Mouse (Mus musculus) thymus, adult 2 months (tissue): ENCODE results near the gene Ikbip. TPM values are rescaled to one million over a fixed set of nuclear protein-coding genes. Genes with fewer than 3 reads are reported as not detected.
A peak's percentile ranks its signal among the peaks of the same experiment; 100 is the strongest.

Experiments
- DNase-seq: peaks from one replicate; pipeline ENCODE4 v3.0.0; 2021
- H3K27ac ChIP-seq: fragments of 200-500 bp; 2 replicates; pipeline ENCODE4 v1.5.1; 2012; ENCODE audit warnings: low read length, control low read depth; ENCODE audit not compliant: control insufficient read depth, insufficient read depth
- H3K27me3 ChIP-seq: fragments of 200-500 bp; 2 replicates; pipeline ENCODE4 v1.6.1; 2012; ENCODE audit warnings: mild to moderate bottlenecking, low read length, moderate library complexity, mixed read lengths; ENCODE audit not compliant: control insufficient read depth, insufficient read depth
- H3K36me3 ChIP-seq: fragments of 200-500 bp; 2 replicates; pipeline ENCODE4 v1.6.1; 2012; ENCODE audit warnings: mild to moderate bottlenecking, low read length, moderate library complexity; ENCODE audit not compliant: control insufficient read depth, insufficient read depth
- H3K4me1 ChIP-seq: fragments of 200-500 bp; replicated peaks from 2 replicates; pipeline ENCODE4 v1.6.1; 2012; ENCODE audit warnings: low read length; ENCODE audit not compliant: control insufficient read depth, insufficient read depth
- H3K4me3 ChIP-seq: fragments of 200-500 bp; 2 replicates; pipeline ENCODE4 v1.5.1; 2012; ENCODE audit warnings: mild to moderate bottlenecking, low read length, control low read depth, moderate library complexity; ENCODE audit not compliant: control insufficient read depth, insufficient read depth
- CTCF ChIP-seq: fragments of 200-500 bp; IDR thresholded peaks from 2 replicates; pipeline ENCODE4 v1.5.1; 2012; ENCODE audit warnings: mild to moderate bottlenecking, control low read depth, low read length, moderate library complexity, borderline replicate concordance; ENCODE audit not compliant: control insufficient read depth, poor library complexity, insufficient read depth; ENCODE audit errors: extremely low read depth
- POLR2A ChIP-seq: fragments of 200-500 bp; IDR thresholded peaks from 2 replicates; pipeline ENCODE4 v1.6.1; 2012; ENCODE audit warnings: mild to moderate bottlenecking, low read length, control low read depth, moderate library complexity; ENCODE audit not compliant: control insufficient read depth, poor library complexity, insufficient read depth; ENCODE audit errors: extremely low read depth
- WGBS: fragments of 180-500 bp; shearing (Covaris S2); methylation state at CpG from one replicate; pipeline ENCODE4 v1.1.7; 2018; 5-methylcytosine and 5-hydroxymethylcytosine counted together
- polyA plus RNA-seq: library from polyadenylated mRNA; depleted of rRNA; stranded (reverse); fragments of >200 nt; gene quantifications from 2 replicates; pipeline ENCODE4 v1.2.3, GENCODE M21; 2012; rRNA removed

The Ikbip gene
- polyA plus RNA-seq: 0.93 and 0.94 TPM in 2 replicates

DNA sequence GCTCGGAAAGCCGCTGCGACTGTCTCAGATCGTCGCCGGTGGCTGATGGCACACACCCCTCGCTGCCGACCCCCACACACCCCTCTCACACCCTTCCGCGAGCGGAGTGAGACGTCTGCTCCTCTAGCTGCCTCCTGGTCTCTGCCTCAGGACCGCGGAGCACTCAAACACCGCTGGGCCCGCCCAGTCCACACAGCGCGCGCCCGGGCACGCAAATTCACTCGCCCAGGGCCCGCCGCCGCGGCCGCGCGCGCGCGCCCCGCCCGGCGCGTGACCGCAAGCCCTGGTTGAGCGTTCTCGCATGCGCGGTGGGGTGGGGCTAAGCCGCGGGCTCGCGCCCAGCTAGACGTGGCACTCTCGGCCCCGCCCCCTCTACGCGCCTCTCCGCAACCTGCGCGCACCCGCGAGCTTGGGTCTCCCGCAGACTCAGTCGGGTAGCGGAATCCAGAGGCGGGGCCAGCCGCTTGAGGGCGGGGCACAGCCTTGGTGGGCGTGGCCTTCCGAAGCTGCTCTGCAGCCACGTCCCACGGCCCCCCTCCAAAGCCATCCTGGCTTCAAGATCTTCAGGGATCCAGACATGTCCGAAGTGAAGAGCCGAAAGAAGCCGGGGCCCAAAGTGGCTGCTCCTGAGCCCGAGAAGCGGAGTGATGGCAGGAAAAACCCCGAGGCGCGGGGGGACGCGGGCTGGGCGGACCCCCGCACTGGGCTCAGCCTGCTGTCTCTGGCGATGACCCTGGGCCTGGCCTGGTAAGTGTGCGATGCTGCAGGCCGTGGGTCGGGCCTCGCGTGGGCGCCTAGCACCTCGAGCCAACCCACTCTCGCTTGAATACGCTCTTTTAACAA lies at the start of gene Ikbip, which contains the start of gene Apaf1:
Gene Ikbip, plus strand, starts transcription at position 391 of the 843 bp plus-strand sequence.
Gene Apaf1, minus strand, starts transcription at position 221 of the 843 bp plus-strand sequence.
- DNase-seq: peak; percentile 100
- peak within 1 kb of the TSS; percentile 87 for H3K4me3 ChIP-seq
- H3K36me3 ChIP-seq: peaks cover 5% of the 10 kb centered on the region
- WGBS: under 1% methylated on average over 87 of the region's 87 CpGs
- H3K27ac ChIP-seq: peak within 1 kb of the TSS; percentile 18; the same call in 1 of the 2 replicates
- TF ChIP-seq CTCF (peak; percentile 63; the same call in 1 of the 2 replicates), POLR2A (peak; percentile 54; the same call in 1 of the 2 replicates)
- H3K4me1 ChIP-seq: peaks cover 3% of the 10 kb centered on the region; the same call in 1 of the 2 replicates
- H3K27me3 ChIP-seq: no peaks in the 10 kb centered on the region

DNA sequence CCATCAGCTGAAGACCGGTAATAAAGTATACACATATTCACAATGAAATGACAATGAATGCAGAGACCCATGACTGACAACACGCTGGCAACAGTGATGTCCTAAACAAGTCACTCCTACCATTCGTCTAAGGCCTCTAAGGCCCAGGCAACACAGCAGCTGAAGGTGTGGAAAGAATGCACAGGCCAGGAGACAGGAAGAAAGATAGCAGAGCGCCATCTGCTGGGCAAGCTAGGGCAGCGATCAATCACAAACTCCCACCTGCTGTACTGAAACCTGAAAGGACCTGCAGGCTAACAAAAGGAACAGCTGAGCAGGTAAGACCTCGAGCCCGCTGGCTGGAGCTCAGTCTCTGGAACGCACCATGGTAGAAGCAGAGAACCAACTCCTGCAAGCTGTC lies 48.8 kb upstream of the Ikbip start:
- 48% methylated on average over 8 of the region's 8 CpGs for WGBS
- DNase-seq: peak; percentile 56
- Histone ChIP-seq H3K27me3 (no peaks in the 10 kb centered on the region), H3K4me3 (no peak overlapping the region), H3K4me1 (no peaks in the 10 kb centered on the region), H3K36me3 (peaks cover 22% of the 10 kb centered on the region), H3K27ac (no peak overlapping the region)
- TF ChIP-seq CTCF (peak; percentile 78; the same call in 1 of the 2 replicates), POLR2A (no peak)

DNA sequence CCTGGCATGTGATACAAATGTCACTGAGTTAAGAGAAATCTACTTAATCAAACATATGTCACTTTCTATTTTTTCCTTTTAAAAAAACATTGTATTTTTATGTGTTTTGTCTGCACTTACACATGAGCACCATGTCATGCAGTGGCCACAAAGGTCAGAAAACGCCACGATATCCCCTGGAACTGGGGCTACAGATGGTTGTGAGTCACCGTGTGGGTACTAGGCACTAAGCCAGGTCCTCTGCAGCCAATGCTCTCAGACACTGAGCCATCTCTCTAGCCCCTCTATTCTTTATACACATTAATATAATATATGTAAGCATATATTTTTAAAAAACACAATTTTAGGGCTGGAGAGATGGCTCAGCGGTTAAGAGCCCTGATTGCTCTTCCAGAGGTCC lies 33.0 kb upstream of the Ikbip start:
- H3K4me3 ChIP-seq: no peak overlapping the region
- no peak for DNase-seq
- H3K27ac ChIP-seq: no peak overlapping the region
- no peaks in the 10 kb centered on the region for H3K27me3 ChIP-seq
- TF ChIP-seq CTCF: no peak
- TF ChIP-seq POLR2A: no peak
- peaks cover 37% of the 10 kb centered on the region for H3K36me3 ChIP-seq
- no peaks in the 10 kb centered on the region for H3K4me1 ChIP-seq
- 94% methylated on average over 4 of the region's 4 CpGs for WGBS

DNA sequence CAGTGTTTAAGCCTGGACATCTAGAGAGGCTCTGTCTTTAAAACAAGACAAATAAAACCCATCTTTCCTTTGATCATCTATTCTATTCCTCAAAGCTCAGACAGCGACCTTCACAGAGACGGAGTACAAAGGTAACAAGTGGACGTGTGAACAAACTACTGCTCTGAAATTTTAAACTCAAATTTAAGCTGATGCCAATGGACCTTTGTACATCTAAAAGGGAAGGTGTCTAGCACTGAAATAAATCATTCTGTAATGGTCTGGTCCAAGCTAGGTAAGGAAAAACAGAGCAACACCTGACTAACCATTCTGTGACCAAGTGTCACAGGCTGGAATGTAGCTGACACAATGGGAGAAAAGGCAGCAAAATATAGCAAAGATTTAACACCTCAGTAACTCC lies 31.6 kb upstream of the Ikbip start:
- WGBS: 97% methylated on average over 3 of the region's 3 CpGs
- no peak overlapping the region for H3K27ac ChIP-seq
- H3K4me1 ChIP-seq: no peaks in the 10 kb centered on the region
- no peaks in the 10 kb centered on the region for H3K27me3 ChIP-seq
- peaks cover 41% of the 10 kb centered on the region for H3K36me3 ChIP-seq
- DNase-seq: no peak
- H3K4me3 ChIP-seq: no peak overlapping the region
- TF ChIP-seq POLR2A (no peak), CTCF (no peak)

DNA sequence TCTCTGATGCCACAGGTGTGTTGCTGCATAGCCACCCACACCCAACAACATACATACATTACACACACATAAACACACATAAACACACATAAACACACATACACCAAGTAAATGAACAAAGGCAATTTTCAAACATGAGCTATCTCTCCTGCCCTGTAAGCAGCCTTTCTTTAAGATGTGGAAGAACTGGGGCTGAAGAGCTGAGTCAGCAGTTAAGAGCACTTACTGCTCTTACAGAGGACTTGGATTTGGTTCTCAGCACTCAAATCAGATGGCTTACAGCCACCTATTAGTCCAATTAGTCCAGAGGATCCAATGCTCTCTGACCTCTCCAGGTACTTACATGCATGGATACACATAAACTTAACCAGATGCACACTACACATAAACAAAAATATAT lies 30.0 kb upstream of the Ikbip start:
- Histone ChIP-seq H3K36me3 (peaks cover 28% of the 10 kb centered on the region), H3K27me3 (no peaks in the 10 kb centered on the region), H3K27ac (no peak overlapping the region), H3K4me1 (no peaks in the 10 kb centered on the region), H3K4me3 (no peak overlapping the region)
- DNase-seq: no peak
- TF ChIP-seq POLR2A (no peak), CTCF (no peak)

DNA sequence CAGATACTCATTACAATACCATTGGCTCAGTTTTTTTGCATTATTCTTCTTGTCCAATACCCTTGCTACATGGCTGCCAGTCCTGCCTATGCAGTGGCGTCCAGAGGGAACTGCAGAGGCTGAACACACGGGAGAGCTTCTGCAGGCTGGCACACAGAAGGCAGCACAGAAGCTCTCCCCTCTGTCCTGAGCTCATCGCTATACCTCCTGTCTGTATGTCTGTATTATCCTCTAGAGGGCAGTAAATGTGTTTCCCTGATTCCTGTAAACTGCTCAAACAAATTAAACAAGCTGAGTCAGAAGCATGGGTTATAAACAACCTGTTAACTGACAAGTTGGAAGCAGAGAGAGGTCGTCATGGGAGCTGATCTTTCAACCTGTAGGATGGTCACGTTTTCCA lies 22.0 kb upstream of the Ikbip start:
- H3K27ac ChIP-seq: no peak overlapping the region
- H3K4me3 ChIP-seq: no peak overlapping the region
- H3K27me3 ChIP-seq: no peaks in the 10 kb centered on the region
- no peaks in the 10 kb centered on the region for H3K4me1 ChIP-seq
- H3K36me3 ChIP-seq: peaks cover 32% of the 10 kb centered on the region
- TF ChIP-seq POLR2A: no peak
- no peak for TF ChIP-seq CTCF
- no peak for DNase-seq
- 63% methylated on average over 5 of the region's 5 CpGs for WGBS
